Mouse (Mus musculus): ENCODE data around the gene Scgb3a1. TPM values are rescaled to one million over a fixed set of nuclear protein-coding genes. Genes with fewer than 3 reads are reported as not detected.
A peak's percentile ranks its signal among the peaks of the same experiment; 100 is the strongest.

Gene Scgb3a1
- polyA plus RNA-seq, 1 experiment from 2014 or later = 3.9 TPM

- ATAC-seq (ENCODE audit: low FRiP score, low TSS enrichment) = no peak
- Histone ChIP-seq H3K4me2 (replicated peaks; ENCODE audit: low read depth) (no peak overlapping the region), H3K9me3 (ENCODE audit: control insufficient read depth, low read length) (no peaks in the 10 kb centered on the region), H3K4me3 (ENCODE audit: low read depth, low read length) (no peak overlapping the region), H3K27me3 (ENCODE audit: control insufficient read depth, insufficient read depth, low read length) (no peaks in the 10 kb centered on the region), H3K4me1 (replicated peaks; ENCODE audit: control insufficient read depth, insufficient read depth) (no peaks in the 10 kb centered on the region), H3K27ac (replicated peaks) (no peak overlapping the region), H3K36me3 (ENCODE audit: control insufficient read depth, insufficient read depth, low read length) (no peaks in the 10 kb centered on the region), H3K9ac (ENCODE audit: low read length) (no peak overlapping the region)
- 57% methylated on average over 15 of the region's 15 CpGs for WGBS
- no peak for DNase-seq (ENCODE audit: low spot score)
- no peak for TF ChIP-seq EP300 (optimal IDR thresholded peaks at IDR 0.05)
- peak; percentile 24; the same call in 1 of the 2 replicates for TF ChIP-seq CTCF (IDR thresholded peaks at IDR 0.05; ENCODE audit: low read depth)
These were observed 1.1 kb upstream of the Scgb3a1 start for GRCm38 (mm10) chr11:49662292-49662780.

GRCm38 (mm10) chr11:49664262-49665140 is 1.1 kb downstream of the Scgb3a1 start:
- Histone ChIP-seq H3K4me2 (replicated peaks; ENCODE audit: low read depth) (no peak overlapping the region), H3K27me3 (ENCODE audit: control insufficient read depth, insufficient read depth, low read length) (no peaks in the 10 kb centered on the region), H3K4me1 (replicated peaks; ENCODE audit: control insufficient read depth, insufficient read depth) (no peaks in the 10 kb centered on the region), H3K4me3 (ENCODE audit: low read depth, low read length) (no peak overlapping the region), H3K27ac (replicated peaks) (no peak overlapping the region), H3K9me3 (ENCODE audit: control insufficient read depth, low read length) (no peaks in the 10 kb centered on the region), H3K9ac (ENCODE audit: low read length) (no peak overlapping the region), H3K36me3 (ENCODE audit: control insufficient read depth, insufficient read depth, low read length) (no peaks in the 10 kb centered on the region)
- no peak for DNase-seq (ENCODE audit: low spot score)
- 74% methylated on average over 12 of the region's 12 CpGs for WGBS
- TF ChIP-seq EP300 (optimal IDR thresholded peaks at IDR 0.05) = no peak
- no peak for TF ChIP-seq CTCF (IDR thresholded peaks at IDR 0.05; ENCODE audit: low read depth)
- ATAC-seq (ENCODE audit: low FRiP score, low TSS enrichment) = no peak; the same call in 1 of the 2 replicates

GRCm38 (mm10) chr11:49665462-49665861 is 2.1 kb downstream of the Scgb3a1 start:
- no peaks in the 10 kb centered on the region for H3K36me3 ChIP-seq (ENCODE audit: control insufficient read depth, insufficient read depth, low read length)
- no peak for TF ChIP-seq EP300 (optimal IDR thresholded peaks at IDR 0.05)
- TF ChIP-seq CTCF (IDR thresholded peaks at IDR 0.05; ENCODE audit: low read depth) = no peak
- H3K9ac ChIP-seq (ENCODE audit: low read length) = no peak overlapping the region
- no peaks in the 10 kb centered on the region for H3K27me3 ChIP-seq (ENCODE audit: control insufficient read depth, insufficient read depth, low read length)
- no peak overlapping the region for H3K4me3 ChIP-seq (ENCODE audit: low read depth, low read length)
- H3K27ac ChIP-seq (replicated peaks) = no peak overlapping the region
- H3K9me3 ChIP-seq (ENCODE audit: control insufficient read depth, low read length) = no peaks in the 10 kb centered on the region
- H3K4me1 ChIP-seq (replicated peaks; ENCODE audit: control insufficient read depth, insufficient read depth) = no peaks in the 10 kb centered on the region
- WGBS = 58% methylated on average over 4 of the region's 4 CpGs
- ATAC-seq (ENCODE audit: low FRiP score, low TSS enrichment) = no peak
- DNase-seq (ENCODE audit: low spot score) = no peak
- H3K4me2 ChIP-seq (replicated peaks; ENCODE audit: low read depth) = no peak overlapping the region

- Histone ChIP-seq H3K4me3 (ENCODE audit: low read depth, low read length) (no peak overlapping the region), H3K9ac (ENCODE audit: low read length) (no peak overlapping the region), H3K36me3 (ENCODE audit: control insufficient read depth, insufficient read depth, low read length) (peaks cover 17% of the 10 kb centered on the region), H3K4me1 (replicated peaks; ENCODE audit: control insufficient read depth, insufficient read depth) (no peaks in the 10 kb centered on the region), H3K27ac (replicated peaks) (no peak overlapping the region), H3K4me2 (replicated peaks; ENCODE audit: low read depth) (no peak overlapping the region), H3K27me3 (ENCODE audit: control insufficient read depth, insufficient read depth, low read length) (no peaks in the 10 kb centered on the region), H3K9me3 (ENCODE audit: control insufficient read depth, low read length) (no peaks in the 10 kb centered on the region)
- WGBS = 71% methylated on average over 3 of the region's 3 CpGs
- DNase-seq (ENCODE audit: low spot score) (no peak), ATAC-seq (ENCODE audit: low FRiP score, low TSS enrichment) (no peak)
- TF ChIP-seq CTCF (IDR thresholded peaks at IDR 0.05; ENCODE audit: low read depth) (peak; percentile 29), EP300 (optimal IDR thresholded peaks at IDR 0.05) (no peak)
These were observed 10.0 kb downstream of the Scgb3a1 start for GRCm38 (mm10) chr11:49673433-49673832.

GRCm38 (mm10) chr11:49684237-49684973 is 21.0 kb downstream of the Scgb3a1 start:
- Histone ChIP-seq H3K9me3 (ENCODE audit: control insufficient read depth, low read length) (no peaks in the 10 kb centered on the region), H3K4me3 (ENCODE audit: low read depth, low read length) (no peak overlapping the region), H3K27ac (replicated peaks) (no peak overlapping the region), H3K4me2 (replicated peaks; ENCODE audit: low read depth) (no peak overlapping the region), H3K4me1 (replicated peaks; ENCODE audit: control insufficient read depth, insufficient read depth) (no peaks in the 10 kb centered on the region), H3K36me3 (ENCODE audit: control insufficient read depth, insufficient read depth, low read length) (0 out of 2 replicates have a peak, but pooled peaks cover 8% of the 10 kb centered on the region), H3K27me3 (ENCODE audit: control insufficient read depth, insufficient read depth, low read length) (no peaks in the 10 kb centered on the region), H3K9ac (ENCODE audit: low read length) (no peak overlapping the region)
- no peak for ATAC-seq (ENCODE audit: low FRiP score, low TSS enrichment)
- WGBS = 96% methylated on average over 12 of the region's 12 CpGs
- TF ChIP-seq CTCF (IDR thresholded peaks at IDR 0.05; ENCODE audit: low read depth) (no peak), EP300 (optimal IDR thresholded peaks at IDR 0.05) (no peak)
- DNase-seq (ENCODE audit: low spot score) = no peak

Data from stomach, postnatal 0 days (tissue).